Mouse (Mus musculus) embryonic fibroblast, embryonic 13.5 days (primary cell): ENCODE measurements around the gene Olfr160.

ENCODE experiments used
- CTCF ChIP-seq: IDR thresholded peaks from 2 replicates; pipeline ENCODE4 v1.5.1; 2011; ENCODE audit warnings: mild to moderate bottlenecking, control low read depth, low read length, moderate library complexity, borderline replicate concordance; ENCODE audit not compliant: insufficient read depth
- POLR2A ChIP-seq: IDR thresholded peaks from 2 replicates; pipeline ENCODE4 v1.6.1; 2011; ENCODE audit warnings: low read depth, mild to moderate bottlenecking, control low read depth, low read length, moderate library complexity

- no peak for TF ChIP-seq CTCF
- TF ChIP-seq POLR2A, result no peak
Observed at GRCm38 (mm10) chr9:37751467-37751866, 35.4 kb upstream of the Olfr160 start.
